Mouse (Mus musculus) hindbrain, postnatal 0 days (tissue): ENCODE measurements around the gene Inpp4b. TPM values are rescaled to one million over a fixed set of nuclear protein-coding genes. Genes with fewer than 3 reads are reported as not detected.

Experiments
- ATAC-seq: fragments of 200-750 bp; cut with Nextera tagmentation; 2 replicates; pipeline ENCODE4 v1.8.0; 2017; ENCODE audit warnings: mild to moderate bottlenecking, moderate TSS enrichment, moderate library complexity
- DNase-seq: peaks from one replicate; pipeline ENCODE4 v3.0.0-alpha.2; 2015; ENCODE audit warnings: low spot score
- H3K27ac ChIP-seq: fragments of 300-500 bp; sonication (generic); 2 replicates; pipeline ENCODE4 v1.5.1; 2014; ENCODE audit warnings: mild to moderate bottlenecking
- H3K27me3 ChIP-seq: fragments of 300-500 bp; sonication (generic); 2 replicates; pipeline ENCODE4 v1.6.1; 2014; ENCODE audit warnings: low read length, mixed read lengths; ENCODE audit not compliant: insufficient read depth
- H3K36me3 ChIP-seq: fragments of 300-500 bp; sonication (generic); 2 replicates; pipeline ENCODE4 v1.6.1; 2014; ENCODE audit warnings: low read length, mixed read lengths; ENCODE audit not compliant: insufficient read depth
- H3K4me1 ChIP-seq: fragments of 300-500 bp; sonication (generic); 2 replicates; pipeline ENCODE4 v1.6.1; 2014; ENCODE audit warnings: antibody characterized with exemption, low read length, mixed read lengths; ENCODE audit not compliant: insufficient read depth
- H3K4me2 ChIP-seq: fragments of 300-500 bp; sonication (generic); 2 replicates; pipeline ENCODE4 v1.6.1; 2014; ENCODE audit warnings: low read depth, mild to moderate bottlenecking, low read length, moderate library complexity, mixed read lengths
- H3K4me3 ChIP-seq: fragments of 300-500 bp; sonication (generic); 2 replicates; pipeline ENCODE4 v1.5.1; 2014; ENCODE audit warnings: low read length
- H3K9ac ChIP-seq: fragments of 300-500 bp; sonication (generic); replicated peaks from 2 replicates; pipeline ENCODE4 v1.6.1; 2014; ENCODE audit warnings: mild to moderate bottlenecking, low read length, moderate library complexity, mixed read lengths
- H3K9me3 ChIP-seq: fragments of 300-500 bp; sonication (generic); 2 replicates; pipeline ENCODE4 v1.6.1; 2016; ENCODE audit warnings: low read length, mixed read lengths
- CTCF ChIP-seq: IDR thresholded peaks from 2 replicates; pipeline ENCODE4 v1.5.1; 2016; ENCODE audit warnings: antibody characterized with exemption, control low read depth, low read depth
- WGBS: fragments of 180-500 bp; shearing (Covaris S2); extraction: QIAGEN DNeasy Blood & Tissue Kit; methylation state at CpG from one replicate; pipeline ENCODE4 v1.1.7; 2014; 5-methylcytosine and 5-hydroxymethylcytosine counted together
- polyA plus RNA-seq: library from polyadenylated mRNA; unstranded; fragments of >200 nt; fragmentation: Nextera tagmentation; extraction: Ambion mirVana; gene quantifications from 2 replicates; pipeline ENCODE4 v1.2.1, GENCODE M21; 2015
- total RNA-seq: library from RNA; depleted of rRNA; stranded (reverse); fragments of >200 nt; gene quantifications from 2 replicates; pipeline ENCODE4 v1.2.3, GENCODE M21; 2014

The Inpp4b gene
- total and polyA plus RNA-seq, 2 experiments from 2014 or later: 8.1 to 8.2 TPM

- no peaks in the 10 kb centered on the region for H3K36me3 ChIP-seq
- H3K9ac ChIP-seq: no peak overlapping the region
- H3K9me3 ChIP-seq: no peaks in the 10 kb centered on the region
- no peak overlapping the region for H3K27ac ChIP-seq
- WGBS: 83% methylated on average over 4 of the region's 4 CpGs
- H3K27me3 ChIP-seq: no peaks in the 10 kb centered on the region
- H3K4me2 ChIP-seq: no peak overlapping the region
- ATAC-seq: no peak
- no peak for TF ChIP-seq CTCF
- DNase-seq: no peak
- no peak overlapping the region for H3K4me3 ChIP-seq
- H3K4me1 ChIP-seq: no peaks in the 10 kb centered on the region
These were observed 300.7 kb downstream of the Inpp4b start for GRCm38 (mm10) chr8:81643030-81643429.

GRCm38 (mm10) chr8:81692167-81692566 is 349.8 kb downstream of the Inpp4b start:
- Histone ChIP-seq H3K27ac (no peak overlapping the region), H3K36me3 (no peaks in the 10 kb centered on the region), H3K4me2 (no peak overlapping the region), H3K4me3 (no peak overlapping the region), H3K4me1 (no peaks in the 10 kb centered on the region), H3K27me3 (no peaks in the 10 kb centered on the region), H3K9me3 (no peaks in the 10 kb centered on the region), H3K9ac (no peak overlapping the region)
- ATAC-seq: no peak
- DNase-seq: no peak
- no peak for TF ChIP-seq CTCF

- ATAC-seq (no peak), DNase-seq (no peak)
- no peak overlapping the region for H3K4me2 ChIP-seq
- no peak overlapping the region for H3K9ac ChIP-seq
- H3K27ac ChIP-seq: no peak overlapping the region
- 54% methylated on average over 2 of the region's 2 CpGs for WGBS
- TF ChIP-seq CTCF: no peak
- no peaks in the 10 kb centered on the region for H3K36me3 ChIP-seq
- no peaks in the 10 kb centered on the region for H3K4me1 ChIP-seq
- no peak overlapping the region for H3K4me3 ChIP-seq
- H3K27me3 ChIP-seq: no peaks in the 10 kb centered on the region
- no peaks in the 10 kb centered on the region for H3K9me3 ChIP-seq
These were observed 352.5 kb downstream of the Inpp4b start for GRCm38 (mm10) chr8:81694893-81695292.

- Histone ChIP-seq H3K27ac (no peak overlapping the region), H3K4me2 (no peak overlapping the region), H3K27me3 (no peaks in the 10 kb centered on the region), H3K9ac (no peak overlapping the region), H3K36me3 (no peaks in the 10 kb centered on the region), H3K4me1 (no peaks in the 10 kb centered on the region), H3K9me3 (no peaks in the 10 kb centered on the region), H3K4me3 (no peak overlapping the region)
- ATAC-seq (no peak), DNase-seq (no peak)
- 83% methylated on average over 1 of the region's 1 CpGs for WGBS
- TF ChIP-seq CTCF: no peak
These were observed 359.7 kb downstream of the Inpp4b start for GRCm38 (mm10) chr8:81702038-81702437.

- WGBS: 85% methylated on average over 3 of the region's 3 CpGs
- Histone ChIP-seq H3K27me3 (no peaks in the 10 kb centered on the region), H3K4me1 (no peaks in the 10 kb centered on the region), H3K9ac (no peak overlapping the region), H3K27ac (no peak overlapping the region), H3K4me2 (no peak overlapping the region), H3K4me3 (no peak overlapping the region), H3K36me3 (no peaks in the 10 kb centered on the region), H3K9me3 (no peaks in the 10 kb centered on the region)
- DNase-seq (no peak), ATAC-seq (no peak)
- no peak for TF ChIP-seq CTCF
These were observed 361.4 kb downstream of the Inpp4b start for GRCm38 (mm10) chr8:81703571-81704365.

- H3K4me1 ChIP-seq: no peaks in the 10 kb centered on the region
- DNase-seq (no peak), ATAC-seq (no peak)
- H3K4me2 ChIP-seq: no peak overlapping the region
- no peaks in the 10 kb centered on the region for H3K9me3 ChIP-seq
- H3K4me3 ChIP-seq: no peak overlapping the region
- no peak overlapping the region for H3K27ac ChIP-seq
- no peak overlapping the region for H3K9ac ChIP-seq
- no peaks in the 10 kb centered on the region for H3K27me3 ChIP-seq
- no peak for TF ChIP-seq CTCF
- 29% methylated on average over 1 of the region's 1 CpGs for WGBS
- no peaks in the 10 kb centered on the region for H3K36me3 ChIP-seq
These were observed 365.1 kb downstream of the Inpp4b start for GRCm38 (mm10) chr8:81707436-81707835.

GRCm38 (mm10) chr8:81731332-81731731 is 389.0 kb downstream of the Inpp4b start:
- no peak for TF ChIP-seq CTCF
- DNase-seq (no peak), ATAC-seq (no peak)
- H3K4me3 ChIP-seq: no peak overlapping the region
- no peaks in the 10 kb centered on the region for H3K9me3 ChIP-seq
- H3K9ac ChIP-seq: no peak overlapping the region
- H3K27me3 ChIP-seq: no peaks in the 10 kb centered on the region
- no peaks in the 10 kb centered on the region for H3K36me3 ChIP-seq
- H3K4me2 ChIP-seq: no peak overlapping the region
- H3K27ac ChIP-seq: no peak overlapping the region
- H3K4me1 ChIP-seq: no peaks in the 10 kb centered on the region
